Mouse (Mus musculus): ENCODE measurements around the gene Ccdc6.

DNA sequence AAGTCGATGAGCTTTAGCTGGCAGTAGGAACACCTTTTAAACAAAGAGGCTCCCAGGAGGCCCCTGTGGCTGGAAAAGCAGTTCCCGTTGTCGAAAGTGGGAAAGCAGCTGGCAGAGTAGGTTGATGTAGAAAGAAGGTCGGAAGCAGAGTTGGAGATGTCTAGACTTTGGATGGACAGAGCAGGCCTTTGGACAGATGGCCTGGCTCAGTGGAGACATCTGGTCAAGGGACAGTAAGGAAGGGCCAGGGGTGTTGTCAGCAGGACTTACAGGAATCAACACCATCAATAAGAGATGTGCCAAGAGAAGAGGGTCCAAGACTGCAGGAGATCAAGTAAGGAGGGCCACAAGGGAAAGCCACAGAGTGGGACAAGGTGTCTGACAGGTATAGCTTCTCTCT lies 53.4 kb downstream of the Ccdc6 start:
- TF ChIP-seq POLR2A (IDR thresholded peaks at IDR 0.05; ENCODE audit: low read depth, low read length) (no peak), CTCF (IDR thresholded peaks at IDR 0.05; ENCODE audit: borderline replicate concordance, insufficient read depth, low read length) (no peak)
